Mouse (Mus musculus) MEL (cell line): Measurements from ENCODE around the gene Sacs. TPM values are rescaled to one million over a fixed set of nuclear protein-coding genes. Genes with fewer than 3 reads are reported as not detected.

ENCODE experiments used
- DNase-seq: peaks from one replicate; pipeline ENCODE4 v3.0.0; 2011; ENCODE audit warnings: low read depth, low spot score
- H3K27ac ChIP-seq: 2 replicates; pipeline ENCODE4 v1.5.1; 2012; ENCODE audit warnings: low read depth, mild to moderate bottlenecking, control low read depth, low read length, moderate library complexity; ENCODE audit not compliant: control insufficient read depth
- H3K27me3 ChIP-seq, 2 experiments: fragments of 150-350 bp in 1 of 2; sonication (generic) in 1 of 2; 2 replicates each; pipeline ENCODE4 v1.6.1; 2012; ENCODE audit warnings: low read length in 2 of 2, mild to moderate bottlenecking in 2 of 2, improper control_type of control experiment in 1 of 2, moderate library complexity in 1 of 2; ENCODE audit not compliant: insufficient read depth in 2 of 2, control insufficient read depth in 1 of 2
- H3K36me3 ChIP-seq, 2 experiments: 2 replicates each; pipeline ENCODE4 v1.6.1; 2012 to 2014; ENCODE audit warnings: low read length in 2 of 2, improper control_type of control experiment in 1 of 2, inconsistent platforms in 1 of 2, mild to moderate bottlenecking in 1 of 2; ENCODE audit not compliant: insufficient read depth in 2 of 2, control insufficient read depth in 1 of 2
- H3K4me1 ChIP-seq, 2 experiments: fragments of 150-350 bp in 1 of 2; sonication (generic) in 1 of 2; 2 replicates each; pipeline ENCODE4 v1.6.1; 2012; ENCODE audit warnings: low read length in 2 of 2, improper control_type of control experiment in 1 of 2, mild to moderate bottlenecking in 1 of 2; ENCODE audit not compliant: insufficient read depth in 2 of 2, control insufficient read depth in 1 of 2
- H3K4me3 ChIP-seq, 2 experiments: fragments of 150-350 bp in 1 of 2; sonication (generic) in 1 of 2; 2 replicates each; pipeline ENCODE4 v1.5.1; 2012; ENCODE audit warnings: low read depth in 2 of 2, low read length in 2 of 2, mild to moderate bottlenecking in 2 of 2, moderate library complexity in 2 of 2, control low read depth in 1 of 2, improper control_type of control experiment in 1 of 2; ENCODE audit not compliant: control insufficient read depth in 1 of 2, insufficient read depth in 1 of 2
- H3K79me2 ChIP-seq: 2 replicates; pipeline ENCODE4 v1.6.1; 2012; ENCODE audit warnings: mild to moderate bottlenecking, low read length, moderate library complexity; ENCODE audit not compliant: control insufficient read depth, poor library complexity, insufficient read depth
- H3K9ac ChIP-seq: 2 replicates; pipeline ENCODE4 v1.6.1; 2012; ENCODE audit warnings: low read depth, mild to moderate bottlenecking, control low read depth, low read length, moderate library complexity; ENCODE audit not compliant: control insufficient read depth, poor library complexity, severe bottlenecking
- H3K9me3 ChIP-seq: fragments of 150-350 bp; sonication (generic); replicated peaks from 2 replicates; pipeline ENCODE4 v1.6.1; 2012; ENCODE audit warnings: mild to moderate bottlenecking, low read length, improper control_type of control experiment, moderate library complexity; ENCODE audit not compliant: insufficient read depth
- BHLHE40 ChIP-seq: IDR thresholded peaks from 2 replicates; pipeline ENCODE4 v1.6.1; 2012; ENCODE audit warnings: low read depth, mild to moderate bottlenecking, inconsistent platforms, low read length, improper control_type of control experiment, borderline replicate concordance
- CHD1 ChIP-seq: IDR thresholded peaks from 2 replicates; pipeline ENCODE4 v1.6.1; 2012; ENCODE audit warnings: low read depth, mild to moderate bottlenecking, inconsistent platforms, low read length, improper control_type of control experiment
- E2F4 ChIP-seq: IDR thresholded peaks from 2 replicates; pipeline ENCODE4 v1.6.1; 2011; ENCODE audit warnings: low read depth, low read length, improper control_type of control experiment, borderline replicate concordance
- ELF1 ChIP-seq: IDR thresholded peaks from 2 replicates; pipeline ENCODE4 v1.6.1; 2014; ENCODE audit warnings: low read depth, mild to moderate bottlenecking, inconsistent platforms, low read length, improper control_type of control experiment, moderate library complexity
- EP300 ChIP-seq, 2 experiments: IDR thresholded peaks; 2 replicates each; pipeline ENCODE4 v1.6.1; 2011; ENCODE audit warnings: improper control_type of control experiment in 2 of 2, low read length in 2 of 2, low read depth in 1 of 2, mild to moderate bottlenecking in 1 of 2
- ETS1 ChIP-seq: IDR thresholded peaks from 2 replicates; pipeline ENCODE4 v1.6.1; 2012; ENCODE audit warnings: low read depth, mild to moderate bottlenecking, inconsistent platforms, low read length, improper control_type of control experiment, moderate library complexity
- GATA1 ChIP-seq: IDR thresholded peaks from 2 replicates; pipeline ENCODE4 v1.6.1; 2011; ENCODE audit warnings: low read depth, low read length, improper control_type of control experiment
- HCFC1 ChIP-seq: IDR thresholded peaks from 2 replicates; pipeline ENCODE4 v1.6.1; 2012; ENCODE audit warnings: low read depth, mild to moderate bottlenecking, inconsistent platforms, low read length, improper control_type of control experiment, moderate library complexity
- JUND ChIP-seq: IDR thresholded peaks from 2 replicates; pipeline ENCODE4 v1.6.1; 2011; ENCODE audit warnings: low read depth, mild to moderate bottlenecking, improper control_type of control experiment, low read length
- MAX ChIP-seq: IDR thresholded peaks from 2 replicates; pipeline ENCODE4 v1.6.1; 2011; ENCODE audit warnings: low read length, improper control_type of control experiment
- MAZ ChIP-seq: IDR thresholded peaks from 2 replicates; pipeline ENCODE4 v1.6.1; 2012; ENCODE audit warnings: low read depth, mild to moderate bottlenecking, inconsistent platforms, low read length, improper control_type of control experiment
- MEF2A ChIP-seq: IDR thresholded peaks from 2 replicates; pipeline ENCODE4 v1.6.1; 2014; ENCODE audit warnings: low read depth, mild to moderate bottlenecking, inconsistent platforms, low read length, improper control_type of control experiment; ENCODE audit not compliant: poor library complexity, insufficient replicate concordance, severe bottlenecking; ENCODE audit errors: extremely low read depth
- MXI1 ChIP-seq: IDR thresholded peaks from 2 replicates; pipeline ENCODE4 v1.6.1; 2011; ENCODE audit warnings: mild to moderate bottlenecking, low read depth, low read length, improper control_type of control experiment
- POLR2AphosphoS2 ChIP-seq: IDR thresholded peaks from 2 replicates; pipeline ENCODE4 v1.6.1; 2011; ENCODE audit warnings: low read length, improper control_type of control experiment
- TAL1 ChIP-seq: IDR thresholded peaks from 2 replicates; pipeline ENCODE4 v1.6.1; 2012; ENCODE audit warnings: mild to moderate bottlenecking, inconsistent platforms, low read length, moderate library complexity, mixed read lengths
- TCF12 ChIP-seq: IDR thresholded peaks from 2 replicates; pipeline ENCODE4 v1.6.1; 2014; ENCODE audit warnings: low read depth, mild to moderate bottlenecking, inconsistent platforms, low read length, improper control_type of control experiment, moderate library complexity
- USF1 ChIP-seq: IDR thresholded peaks from 2 replicates; pipeline ENCODE4 v1.6.1; 2014; ENCODE audit warnings: low read depth, mild to moderate bottlenecking, inconsistent platforms, low read length, improper control_type of control experiment, moderate library complexity
- ZKSCAN1 ChIP-seq: IDR thresholded peaks from 2 replicates; pipeline ENCODE4 v1.6.1; 2012; ENCODE audit warnings: low read depth, mild to moderate bottlenecking, inconsistent platforms, low read length, improper control_type of control experiment, moderate library complexity
- ZMIZ1 ChIP-seq: IDR thresholded peaks from 2 replicates; pipeline ENCODE4 v1.6.1; 2012; ENCODE audit warnings: low read depth, mild to moderate bottlenecking, inconsistent platforms, low read length, improper control_type of control experiment, moderate library complexity
- ZNF384 ChIP-seq: IDR thresholded peaks from 2 replicates; pipeline ENCODE4 v1.6.1; 2012; ENCODE audit warnings: low read depth, mild to moderate bottlenecking, inconsistent platforms, low read length, improper control_type of control experiment
- polyA plus RNA-seq, 2 experiments: library from polyadenylated mRNA; stranded (reverse) in 1 of 2; unstranded in 1 of 2; fragments of >175 nt in 1 of 2; fragments of >200 nt in 1 of 2; gene quantifications; 2 replicates each; pipeline versions ENCODE4 v1.2.1 to v1.2.4; 2012; ENCODE audit warnings: low replicate concordance in 2 of 2, low read depth in 1 of 2; ENCODE audit not compliant: insufficient read length in 2 of 2, insufficient read depth in 1 of 2, missing spikeins in 1 of 2
- total RNA-seq: library from RNA; depleted of rRNA; stranded (reverse); fragments of 300-350 nt; gene quantifications from 2 replicates; pipeline ENCODE4 v1.2.3, GENCODE M21; 2012

Gene Sacs
- total and polyA plus RNA-seq, 3 experiments = 10.9 to 32.0 (median 12.1) TPM

DNA sequence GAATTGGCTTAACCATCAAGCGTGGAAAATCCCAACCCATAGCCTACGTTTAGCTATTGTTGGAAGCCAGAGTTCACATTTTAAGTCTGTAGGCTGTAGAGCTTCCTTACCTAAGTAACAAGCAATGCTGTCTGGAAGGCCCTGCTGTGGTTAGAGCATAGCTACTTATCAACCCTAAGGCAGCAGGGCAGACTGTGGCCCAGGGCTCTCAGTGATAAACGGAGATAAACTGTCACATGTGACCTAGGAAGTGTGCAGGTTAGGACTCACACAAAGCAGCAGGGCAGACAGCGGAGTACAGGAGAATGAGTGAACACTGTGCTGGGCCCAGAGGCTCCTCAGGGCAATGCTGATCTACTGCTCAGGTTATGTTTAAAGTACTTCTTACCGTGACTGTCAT is 91.5 kb downstream of the Sacs start (continued):
- TF ChIP-seq CHD1 (no peak), ETS1 (peak; percentile 87), JUND (no peak), ELF1 (no peak), USF1 (peak; percentile 91), BHLHE40 (peak; percentile 96), MAX (peak; percentile 72), GATA1 (peak; percentile 96), MAZ (no peak; the same call in 1 of the 2 replicates)

DNA sequence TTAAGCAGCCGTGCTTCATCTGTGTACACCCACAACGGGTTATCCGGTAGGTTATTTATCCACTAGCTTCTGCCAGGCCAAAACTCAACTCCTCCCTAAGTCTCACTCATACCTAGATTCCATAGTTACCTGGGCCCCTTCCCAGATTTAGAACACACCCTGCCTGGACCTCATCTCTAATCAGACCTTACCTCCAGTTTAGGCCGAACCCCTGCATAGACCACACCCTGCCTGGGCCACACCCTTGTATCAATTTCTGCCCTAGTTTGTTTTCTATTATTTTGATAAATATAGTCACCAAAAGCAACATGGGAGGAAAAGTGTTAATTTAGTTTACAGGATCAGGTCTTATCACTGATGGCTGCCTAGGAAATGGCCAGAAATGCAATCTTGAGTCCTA is 91.9 kb downstream of the Sacs start:
- H3K9me3 ChIP-seq = no peaks in the 10 kb centered on the region
- H3K79me2 ChIP-seq = no peaks in the 10 kb centered on the region
- H3K4me1 ChIP-seq = peaks cover 0 to 20% of the 10 kb centered on the region in 2 experiments; a peak in 2 of 4 replicates
- peaks cover 0 to 16% of the 10 kb centered on the region in 2 experiments; a peak in 2 of 4 replicates for H3K36me3 ChIP-seq
- no peak overlapping the region for H3K9ac ChIP-seq
- H3K27ac ChIP-seq = peak overlapping the region; percentile 28
- TF ChIP-seq ELF1 = no peak
- TF ChIP-seq HCFC1 = no peak
- no peak for TF ChIP-seq E2F4
- no peak for TF ChIP-seq ETS1
- no peak for TF ChIP-seq TAL1
- no peak for TF ChIP-seq ZKSCAN1
- TF ChIP-seq MEF2A = no peak
- TF ChIP-seq ZMIZ1 = no peak
- TF ChIP-seq POLR2AphosphoS2 = no peak
- TF ChIP-seq MXI1 = no peak; the same call in 1 of the 2 replicates
- no peak for TF ChIP-seq ZNF384
- no peak for TF ChIP-seq TCF12
- TF ChIP-seq GATA1 = no peak
- no peak for TF ChIP-seq EP300 (IDR thresholded peaks at IDR 0.05; ENCODE audit: low read depth in 1 of 2, low read length in 2 of 2)
- no peak for DNase-seq
- 0 out of 4 replicates have a peak overlapping the region, but pooled peaks of 1 of the 2 experiments have one; percentile 3 for H3K4me3 ChIP-seq
- H3K27me3 ChIP-seq = no peaks in the 10 kb centered on the region
